Mouse (Mus musculus) heart, embryonic 15.5 days (tissue): ENCODE results near the gene Pfdn4. TPM values are rescaled to one million over a fixed set of nuclear protein-coding genes. Genes with fewer than 3 reads are reported as not detected.

ENCODE experiments used
- ATAC-seq: fragments of 200-750 bp; cut with Nextera tagmentation; replicated peaks from 2 replicates; pipeline ENCODE4 v1.8.0; 2017; ENCODE audit warnings: low read depth, moderate TSS enrichment; ENCODE audit not compliant: insufficient number of reproducible peaks, insufficient read depth, low FRiP score
- H3K27ac ChIP-seq: fragments of 300-500 bp; sonication (generic); 2 replicates; pipeline ENCODE4 v1.5.1; 2015; ENCODE audit warnings: mild to moderate bottlenecking, inconsistent platforms
- H3K27me3 ChIP-seq: fragments of 300-500 bp; sonication (generic); 2 replicates; pipeline ENCODE4 v1.6.1; 2015; ENCODE audit warnings: inconsistent platforms
- H3K36me3 ChIP-seq: fragments of 300-500 bp; sonication (generic); 2 replicates; pipeline ENCODE4 v1.6.1; 2015; ENCODE audit warnings: mild to moderate bottlenecking, inconsistent platforms
- H3K4me1 ChIP-seq: fragments of 300-500 bp; sonication (generic); replicated peaks from 2 replicates; pipeline ENCODE4 v1.6.1; 2015; ENCODE audit warnings: inconsistent platforms
- H3K4me2 ChIP-seq: fragments of 300-500 bp; sonication (generic); 2 replicates; pipeline ENCODE4 v1.6.1; 2015; ENCODE audit warnings: inconsistent platforms, mild to moderate bottlenecking, moderate library complexity
- H3K4me3 ChIP-seq: fragments of 300-500 bp; sonication (generic); 2 replicates; pipeline ENCODE4 v1.5.1; 2015; ENCODE audit warnings: mild to moderate bottlenecking, inconsistent platforms
- H3K9ac ChIP-seq: fragments of 300-500 bp; sonication (generic); 2 replicates; pipeline ENCODE4 v1.6.1; 2015; ENCODE audit warnings: mild to moderate bottlenecking, inconsistent platforms
- H3K9me3 ChIP-seq: fragments of 300-500 bp; sonication (generic); replicated peaks from 2 replicates; pipeline ENCODE4 v1.6.1; 2016; ENCODE audit warnings: inconsistent platforms
- WGBS: fragments of 180-500 bp; shearing (Covaris S2); methylation state at CpG from one replicate; pipeline ENCODE4 v1.1.7; 2015; ENCODE audit warnings: mixed read lengths; 5-methylcytosine and 5-hydroxymethylcytosine counted together
- polyA plus RNA-seq: library from polyadenylated mRNA; unstranded; fragments of >200 nt; fragmentation: Nextera tagmentation; extraction: Ambion mirVana; gene quantifications from 2 replicates; pipeline ENCODE4 v1.2.1, GENCODE M21; 2015

Pfdn4 gene
- polyA plus RNA-seq, 1 experiment from 2014 or later, result 50.7 TPM

GRCm38 (mm10) chr2:170530256-170530655, 34.0 kb downstream of the Pfdn4 start:
- Histone ChIP-seq H3K27ac (no peak overlapping the region), H3K9ac (no peak overlapping the region), H3K4me3 (no peak overlapping the region), H3K27me3 (no peaks in the 10 kb centered on the region), H3K4me2 (no peak overlapping the region), H3K4me1 (0 out of 2 replicates have a peak, but pooled peaks cover 4% of the 10 kb centered on the region), H3K9me3 (no peaks in the 10 kb centered on the region), H3K36me3 (no peaks in the 10 kb centered on the region)
- WGBS, result 79% methylated on average over 3 of the region's 3 CpGs
- ATAC-seq, result no peak

GRCm38 (mm10) chr2:170534116-170534802, 38.0 kb downstream of the Pfdn4 start:
- Histone ChIP-seq H3K27me3 (no peaks in the 10 kb centered on the region), H3K36me3 (no peaks in the 10 kb centered on the region), H3K27ac (no peak overlapping the region), H3K9ac (no peak overlapping the region), H3K4me2 (no peak overlapping the region), H3K4me3 (no peak overlapping the region), H3K9me3 (no peaks in the 10 kb centered on the region), H3K4me1 (no peaks in the 10 kb centered on the region)
- no peak for ATAC-seq
- WGBS, result 58% methylated on average over 6 of the region's 12 CpGs

GRCm38 (mm10) chr2:170534803-170535174, 38.6 kb downstream of the Pfdn4 start:
- Histone ChIP-seq H3K27me3 (no peaks in the 10 kb centered on the region), H3K36me3 (no peaks in the 10 kb centered on the region), H3K4me1 (no peaks in the 10 kb centered on the region), H3K4me3 (no peak overlapping the region), H3K4me2 (no peak overlapping the region), H3K27ac (no peak overlapping the region), H3K9me3 (no peaks in the 10 kb centered on the region), H3K9ac (no peak overlapping the region)
- WGBS, result 89% methylated on average over 11 of the region's 11 CpGs
- no peak for ATAC-seq

GRCm38 (mm10) chr2:170535841-170536240, 39.6 kb downstream of the Pfdn4 start:
- Histone ChIP-seq H3K4me2 (no peak overlapping the region), H3K4me1 (no peaks in the 10 kb centered on the region), H3K9me3 (no peaks in the 10 kb centered on the region), H3K27me3 (no peaks in the 10 kb centered on the region), H3K4me3 (no peak overlapping the region), H3K36me3 (no peaks in the 10 kb centered on the region), H3K27ac (no peak overlapping the region), H3K9ac (no peak overlapping the region)
- no peak for ATAC-seq

GRCm38 (mm10) chr2:170539211-170539610, 43.0 kb downstream of the Pfdn4 start:
- Histone ChIP-seq H3K4me1 (no peaks in the 10 kb centered on the region), H3K4me2 (no peak overlapping the region), H3K9ac (no peak overlapping the region), H3K27me3 (0 out of 2 replicates have a peak, but pooled peaks cover 3% of the 10 kb centered on the region), H3K9me3 (no peaks in the 10 kb centered on the region), H3K27ac (no peak overlapping the region), H3K4me3 (no peak overlapping the region), H3K36me3 (no peaks in the 10 kb centered on the region)
- ATAC-seq, result no peak
- 81% methylated on average over 9 of the region's 9 CpGs for WGBS

- 84% methylated on average over 5 of the region's 5 CpGs for WGBS
- Histone ChIP-seq H3K9ac (no peak overlapping the region), H3K27ac (no peak overlapping the region), H3K27me3 (0 out of 2 replicates have a peak, but pooled peaks cover 3% of the 10 kb centered on the region), H3K36me3 (no peaks in the 10 kb centered on the region), H3K4me2 (no peak overlapping the region), H3K9me3 (no peaks in the 10 kb centered on the region), H3K4me3 (no peak overlapping the region), H3K4me1 (peaks cover 2% of the 10 kb centered on the region; the same call in 1 of the 2 replicates)
- ATAC-seq, result no peak
Measured at GRCm38 (mm10) chr2:170543625-170544024, 47.4 kb downstream of the Pfdn4 start.

GRCm38 (mm10) chr2:170544159-170544558, 47.9 kb downstream of the Pfdn4 start:
- no peak overlapping the region for H3K27ac ChIP-seq

GRCm38 (mm10) chr2:170544950-170545349, 48.7 kb downstream of the Pfdn4 start:
- ATAC-seq, result no peak
- Histone ChIP-seq H3K27ac (no peak overlapping the region), H3K4me1 (peaks cover 2% of the 10 kb centered on the region; the same call in 1 of the 2 replicates), H3K4me3 (no peak overlapping the region), H3K9me3 (no peaks in the 10 kb centered on the region), H3K27me3 (0 out of 2 replicates have a peak, but pooled peaks cover 3% of the 10 kb centered on the region), H3K4me2 (no peak overlapping the region), H3K36me3 (no peaks in the 10 kb centered on the region), H3K9ac (no peak overlapping the region)
- 79% methylated on average over 7 of the region's 7 CpGs for WGBS

More at GRCm38 (mm10) chr2:170544159-170544558, 47.9 kb downstream of the Pfdn4 start:
- no peak overlapping the region for H3K9ac ChIP-seq
- no peak for ATAC-seq
- no peak overlapping the region for H3K4me2 ChIP-seq
- WGBS, result 72% methylated on average over 3 of the region's 3 CpGs
- peaks cover 2% of the 10 kb centered on the region; the same call in 1 of the 2 replicates for H3K4me1 ChIP-seq
- no peak overlapping the region for H3K4me3 ChIP-seq
- 0 out of 2 replicates have a peak, but pooled peaks cover 3% of the 10 kb centered on the region for H3K27me3 ChIP-seq
- no peaks in the 10 kb centered on the region for H3K9me3 ChIP-seq
- no peaks in the 10 kb centered on the region for H3K36me3 ChIP-seq

GRCm38 (mm10) chr2:170545745-170546144, 49.5 kb downstream of the Pfdn4 start:
- ATAC-seq, result no peak
- WGBS, result 61% methylated on average over 4 of the region's 4 CpGs
- H3K36me3 ChIP-seq, result no peaks in the 10 kb centered on the region

GRCm38 (mm10) chr2:170547526-170547925, 51.3 kb downstream of the Pfdn4 start:
- WGBS, result 29% methylated on average over 6 of the region's 6 CpGs
- Histone ChIP-seq H3K27me3 (no peaks in the 10 kb centered on the region), H3K27ac (no peak overlapping the region), H3K4me2 (no peak overlapping the region), H3K9me3 (no peaks in the 10 kb centered on the region), H3K9ac (no peak overlapping the region), H3K4me1 (peaks cover 11% of the 10 kb centered on the region), H3K4me3 (no peak overlapping the region), H3K36me3 (no peaks in the 10 kb centered on the region)
- no peak for ATAC-seq

More at GRCm38 (mm10) chr2:170545745-170546144, 49.5 kb downstream of the Pfdn4 start:
- Histone ChIP-seq H3K4me3 (no peak overlapping the region), H3K27ac (no peak overlapping the region), H3K4me2 (no peak overlapping the region), H3K27me3 (0 out of 2 replicates have a peak, but pooled peaks cover 3% of the 10 kb centered on the region), H3K9ac (no peak overlapping the region), H3K4me1 (peaks cover 7% of the 10 kb centered on the region), H3K9me3 (no peaks in the 10 kb centered on the region)

GRCm38 (mm10) chr2:170548046-170548445, 51.8 kb downstream of the Pfdn4 start:
- no peak for ATAC-seq
- Histone ChIP-seq H3K4me1 (peaks cover 11% of the 10 kb centered on the region), H3K27ac (no peak overlapping the region), H3K9me3 (no peaks in the 10 kb centered on the region), H3K9ac (no peak overlapping the region), H3K4me3 (no peak overlapping the region), H3K4me2 (no peak overlapping the region), H3K27me3 (no peaks in the 10 kb centered on the region), H3K36me3 (no peaks in the 10 kb centered on the region)
- 58% methylated on average over 4 of the region's 4 CpGs for WGBS

GRCm38 (mm10) chr2:170549146-170549545, 52.9 kb downstream of the Pfdn4 start:
- no peak overlapping the region for H3K9ac ChIP-seq
- ATAC-seq, result no peak

More at GRCm38 (mm10) chr2:170549146-170549545, 52.9 kb downstream of the Pfdn4 start:
- no peaks in the 10 kb centered on the region for H3K27me3 ChIP-seq
- H3K4me3 ChIP-seq, result no peak overlapping the region
- peaks cover 11% of the 10 kb centered on the region for H3K4me1 ChIP-seq
- no peaks in the 10 kb centered on the region for H3K36me3 ChIP-seq
- 84% methylated on average over 2 of the region's 2 CpGs for WGBS
- no peak overlapping the region for H3K27ac ChIP-seq
- H3K9me3 ChIP-seq, result no peaks in the 10 kb centered on the region
- no peak overlapping the region for H3K4me2 ChIP-seq
